Mouse (Mus musculus) left cerebral cortex, adult 2 months (tissue): Measurements from ENCODE around the gene Gpr153. TPM values are rescaled to one million over a fixed set of nuclear protein-coding genes. Genes with fewer than 3 reads are reported as not detected.

Experiments used
- DNase-seq, 2 experiments: peaks; one replicate each; pipeline ENCODE4 v3.0.0; 2021 to 2022; ENCODE audit warnings: low spot score in 2 of 2, mixed read lengths in 1 of 2; ENCODE audit errors: extremely low spot score in 1 of 2
- H3K27ac ChIP-seq: fragments of 200-600 bp; 2 replicates; pipeline ENCODE4 v1.8.1; 2022
- H3K4me3 ChIP-seq: fragments of 200-600 bp; 2 replicates; pipeline ENCODE4 v1.8.1; 2022
- CTCF ChIP-seq: fragments of 200-600 bp; IDR thresholded peaks from 2 replicates; pipeline ENCODE4 v1.8.1; 2022; ENCODE audit warnings: antibody characterized with exemption, mild to moderate bottlenecking, moderate library complexity
- intact Hi-C: fragments of 180-260 bp; cut with DNase I; formaldehyde crosslinking; loops from one replicate; pipeline ENCODE4 v1.15.1; 2025
- total RNA-seq, 2 experiments: library from RNA; stranded (reverse); gene quantifications; 2 replicates each; pipeline ENCODE4 v1.2.3; 2021

The Gpr153 gene
- total RNA-seq, 2 experiments from 2014 or later: 29.6 to 35.9 TPM

DNA sequence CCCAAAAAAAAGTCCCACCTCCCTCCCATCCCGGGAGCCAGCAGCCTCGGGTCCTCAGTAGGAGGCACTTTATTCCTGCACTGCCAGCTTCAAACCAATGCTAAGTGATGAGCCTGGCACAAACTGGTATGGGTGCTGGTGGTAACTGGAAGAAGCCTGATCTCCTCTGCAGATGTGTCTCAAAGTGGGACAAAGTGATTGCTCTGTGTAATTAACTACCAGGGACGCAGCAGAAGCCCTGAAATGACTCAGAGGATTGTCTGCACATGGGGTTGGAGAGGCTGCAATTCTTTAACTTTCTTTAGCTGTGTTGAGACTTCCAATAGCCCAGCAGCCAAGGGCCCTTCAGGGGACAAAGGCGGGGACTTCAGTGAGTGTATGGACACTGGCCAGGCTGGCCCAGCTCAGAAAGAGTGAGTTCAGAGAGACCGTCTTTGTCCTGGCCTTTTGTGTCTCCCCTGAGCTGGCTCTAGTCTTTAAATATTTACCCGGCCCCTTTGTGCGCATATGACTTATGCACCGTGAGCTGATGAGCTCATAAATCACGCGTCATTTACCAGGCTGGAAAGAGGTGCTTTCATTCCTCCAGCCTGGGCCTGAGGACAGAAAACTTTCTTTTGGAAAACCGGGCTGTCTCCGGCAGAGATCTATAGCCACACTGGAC lies 18.2 kb downstream of the Gpr153 start:
- Histone ChIP-seq H3K27ac (no peak overlapping the region), H3K4me3 (no peak overlapping the region)
- no peak for DNase-seq
- intact Hi-C loops: no loop called here
- TF ChIP-seq CTCF: no peak

- TF ChIP-seq CTCF: peak; percentile 28
- Histone ChIP-seq H3K4me3 (no peak overlapping the region), H3K27ac (no peak overlapping the region)
- intact Hi-C loops: no loop called here
- DNase-seq: no peak
These were observed 20.3 kb downstream of the Gpr153 start for GRCm38 (mm10) chr4:152294188-152294929.

DNA sequence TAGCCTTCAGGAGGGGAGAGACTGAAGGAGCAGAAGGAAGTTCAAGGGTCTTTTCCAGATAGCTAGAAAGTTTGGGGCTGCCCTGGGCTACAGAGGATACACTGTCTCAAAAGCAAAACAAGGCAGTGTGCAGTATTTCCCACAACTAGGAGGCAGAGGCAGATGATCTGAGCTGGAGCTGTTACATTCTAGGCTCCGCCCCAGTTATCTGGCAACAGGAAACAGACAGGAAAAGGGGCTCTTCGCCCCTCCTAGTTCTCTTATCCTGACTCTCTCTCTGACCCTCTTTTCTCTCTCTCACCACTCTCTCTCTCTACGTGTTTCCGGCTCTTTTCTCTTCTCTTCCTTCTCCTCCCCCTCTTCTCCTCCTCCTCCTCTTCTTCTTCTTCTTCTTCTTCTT lies 21.9 kb downstream of the Gpr153 start:
- Histone ChIP-seq H3K27ac (no peak overlapping the region), H3K4me3 (no peak overlapping the region)
- intact Hi-C loops: no loop called here
- DNase-seq: no peak
- TF ChIP-seq CTCF: no peak

GRCm38 (mm10) chr4:152296371-152296770 lies 22.3 kb downstream of the Gpr153 start:
- TF ChIP-seq CTCF: no peak
- Histone ChIP-seq H3K27ac (peak overlapping the region; percentile 54; the same call in 1 of the 2 replicates), H3K4me3 (peak overlapping the region; percentile 78)
- DNase-seq: no peak
- intact Hi-C loops: no loop called here

- intact Hi-C loops: no loop called here
- peak; percentile 100 for DNase-seq
- Histone ChIP-seq H3K27ac (peak within 1 kb of the TSS; percentile 88), H3K4me3 (peak within 1 kb of the TSS; percentile 78)
- no peak for TF ChIP-seq CTCF
These were observed 23.1 kb downstream of the Gpr153 start, which contains the start of gene Icmt for GRCm38 (mm10) chr4:152296874-152297861. Gene Icmt (plus strand): TSS chr4:152297227.

GRCm38 (mm10) chr4:152298836-152299235 lies 24.8 kb downstream of the Gpr153 start:
- H3K27ac ChIP-seq: no peak overlapping the region
- H3K4me3 ChIP-seq: no peak overlapping the region
- intact Hi-C loops: no loop called here
- no peak for TF ChIP-seq CTCF
- DNase-seq: no peak

DNA sequence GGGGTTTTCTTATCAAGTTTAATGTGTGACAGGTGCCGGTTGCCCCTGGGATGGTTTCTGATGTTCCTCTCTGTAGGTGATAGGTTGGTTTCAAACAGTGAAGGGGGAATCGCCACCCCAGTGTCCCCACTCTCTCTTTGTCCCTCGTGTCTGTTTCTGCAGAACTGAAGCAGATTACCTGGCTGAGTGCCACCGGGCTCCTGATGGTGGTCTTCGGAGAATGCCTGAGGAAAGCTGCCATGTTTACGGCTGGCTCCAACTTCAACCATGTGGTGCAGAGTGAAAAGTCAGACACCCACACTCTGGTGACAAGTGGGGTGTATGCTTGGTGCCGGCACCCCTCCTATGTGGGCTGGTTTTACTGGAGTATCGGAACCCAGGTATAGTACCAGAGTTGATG lies 26.3 kb downstream of the Gpr153 start:
- no peak for TF ChIP-seq CTCF
- no peak for DNase-seq
- Histone ChIP-seq H3K27ac (no peak overlapping the region), H3K4me3 (no peak overlapping the region)
- intact Hi-C loops: no loop called here

DNA sequence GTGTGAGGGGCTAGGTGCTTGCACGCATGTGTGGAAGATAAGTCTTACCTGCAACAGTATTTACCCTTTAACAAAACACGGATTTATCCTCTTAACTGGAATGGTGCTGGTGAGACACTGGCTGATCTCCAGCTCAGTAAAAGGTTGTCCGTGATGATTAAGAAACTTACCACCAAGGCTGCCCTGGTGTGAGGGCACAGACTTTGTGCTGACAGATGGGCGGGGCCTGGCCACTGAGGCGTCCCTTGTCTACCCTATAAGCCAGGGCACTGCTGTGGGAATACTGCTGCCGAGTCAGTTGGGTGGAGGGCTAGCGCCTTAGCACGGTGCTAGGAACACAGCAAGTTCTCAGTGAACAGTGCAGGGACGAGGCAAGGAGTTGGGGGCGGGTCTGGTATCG lies 28.0 kb downstream of the Gpr153 start:
- DNase-seq: no peak
- no peak overlapping the region for H3K27ac ChIP-seq
- TF ChIP-seq CTCF: no peak
- intact Hi-C loops: no loop called here
- H3K4me3 ChIP-seq: no peak overlapping the region

DNA sequence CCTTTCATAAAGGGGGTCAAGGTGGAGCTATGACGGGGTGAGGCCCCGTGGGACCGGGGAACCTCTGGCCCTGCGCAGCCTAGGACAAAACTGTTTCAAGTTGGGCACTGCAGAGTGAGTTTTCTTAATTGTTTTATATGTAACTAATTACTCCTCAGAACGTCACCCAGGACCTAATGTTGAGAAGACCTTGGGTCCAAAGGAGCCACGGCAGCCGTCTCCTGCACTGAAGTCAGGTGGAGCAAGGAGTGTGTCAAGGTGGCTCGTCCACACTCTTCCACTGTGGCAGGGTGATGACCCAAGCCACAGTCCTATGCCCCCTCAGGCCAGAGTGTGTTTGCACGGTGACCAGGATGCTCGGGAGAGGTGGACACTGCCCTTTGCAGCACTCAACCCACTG lies 29.1 kb downstream of the Gpr153 start:
- DNase-seq: no peak
- Histone ChIP-seq H3K27ac (no peak overlapping the region), H3K4me3 (no peak overlapping the region)
- no peak for TF ChIP-seq CTCF
- intact Hi-C loops: no loop called here

DNA sequence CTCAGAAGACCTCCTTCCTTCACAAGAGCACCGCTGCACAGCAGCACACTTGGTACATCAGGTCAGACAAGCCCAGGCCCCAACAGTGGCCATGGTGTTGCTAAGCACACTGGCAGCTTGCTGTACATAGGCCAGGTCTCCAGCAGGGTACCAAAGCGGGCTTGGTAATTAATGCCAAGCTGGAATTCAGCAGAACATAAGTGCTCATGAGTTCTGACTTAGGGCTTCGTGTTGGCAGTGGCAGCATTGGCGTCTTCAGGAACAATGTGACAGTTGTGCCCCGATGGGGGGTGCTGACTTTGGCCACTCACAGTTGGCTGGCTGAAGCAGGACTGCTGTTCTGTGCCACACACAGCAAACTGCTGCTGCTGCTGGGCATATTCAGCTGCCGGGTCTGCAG lies 30.7 kb downstream of the Gpr153 start:
- intact Hi-C loops: no loop called here
- Histone ChIP-seq H3K27ac (no peak overlapping the region), H3K4me3 (no peak overlapping the region)
- no peak for DNase-seq
- no peak for TF ChIP-seq CTCF

- DNase-seq: no peak
- TF ChIP-seq CTCF: no peak
- no peak overlapping the region for H3K4me3 ChIP-seq
- intact Hi-C loops: no loop called here
- H3K27ac ChIP-seq: no peak overlapping the region
These were observed 32.0 kb downstream of the Gpr153 start for GRCm38 (mm10) chr4:152305991-152306390.

GRCm38 (mm10) chr4:152307542-152307941 lies 33.5 kb downstream of the Gpr153 start:
- H3K4me3 ChIP-seq: no peak overlapping the region
- intact Hi-C loops: no loop called here
- no peak for TF ChIP-seq CTCF
- no peak overlapping the region for H3K27ac ChIP-seq
- no peak for DNase-seq
